Mouse (Mus musculus): Measurements from ENCODE around the gene Zmym4.

Gene Zmym4

DNA sequence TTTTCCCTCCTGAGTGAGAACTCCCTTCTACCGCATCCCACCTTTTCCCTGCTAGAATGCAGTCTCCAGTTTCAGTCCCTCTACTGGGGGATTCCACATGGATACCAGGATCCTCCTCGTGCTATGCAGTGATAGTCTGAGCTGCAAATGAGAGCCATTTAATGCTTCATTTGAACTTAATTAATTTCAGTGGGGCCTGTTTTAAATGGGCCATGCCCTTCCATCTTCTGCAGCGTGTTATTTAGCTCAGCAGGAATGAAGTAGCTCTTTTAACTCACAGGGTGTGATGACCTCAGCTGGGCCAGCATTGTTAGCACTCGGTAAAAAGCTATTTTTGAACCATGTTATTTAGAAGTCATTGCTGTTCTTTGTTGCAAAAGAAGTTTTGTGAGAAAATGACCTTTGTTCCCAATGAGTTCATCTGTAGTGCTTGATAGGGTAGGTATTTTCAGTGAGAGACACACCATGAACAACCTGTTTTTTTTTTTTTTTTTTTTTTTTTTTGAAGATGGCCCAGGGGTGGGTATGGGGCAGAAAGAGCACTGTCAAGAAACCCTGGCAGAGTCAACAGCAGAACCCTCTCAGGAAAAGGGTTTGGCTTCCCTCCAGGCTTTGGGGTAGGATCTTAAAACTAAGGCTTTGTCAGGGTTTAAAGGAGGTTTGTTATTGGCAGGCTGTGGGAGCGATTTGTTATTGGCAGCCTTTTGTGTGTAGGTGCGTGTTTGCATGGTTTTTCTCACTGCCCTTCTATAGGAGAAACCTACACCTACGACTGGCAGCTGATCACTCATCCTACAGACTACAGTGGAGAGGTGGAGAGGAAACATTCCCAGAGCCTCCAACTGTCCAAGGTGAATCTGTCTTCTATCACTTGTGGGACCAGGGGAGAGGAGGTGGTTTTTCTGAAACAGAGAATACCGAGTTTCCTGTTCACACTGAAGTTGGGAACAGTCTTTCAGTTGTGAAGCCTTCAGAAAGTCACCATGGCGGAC lies 144.7 kb downstream of the Zmym4 start:
- peak; percentile 54 for DNase-seq (ENCODE audit: low spot score)

DNA sequence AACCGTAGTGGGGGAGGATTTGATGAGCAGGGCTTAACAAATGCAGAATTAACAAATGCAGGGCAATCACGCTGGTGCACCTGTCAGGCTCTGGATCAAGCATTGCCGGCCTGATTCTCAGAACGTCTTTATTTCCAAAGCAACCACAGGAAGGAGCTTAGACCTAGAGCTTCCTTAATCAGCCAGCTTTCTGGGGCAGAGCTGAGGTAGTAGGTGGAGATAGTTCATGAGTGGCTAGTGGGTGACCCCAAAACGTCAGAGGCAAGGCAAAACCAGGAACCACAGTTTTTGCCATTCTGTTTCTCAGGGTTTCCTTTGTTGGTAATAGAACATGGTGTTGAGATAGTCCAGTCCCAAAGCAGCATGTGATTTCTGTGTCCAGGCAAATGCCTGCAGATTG lies 153.1 kb downstream of the Zmym4 start:
- DNase-seq (ENCODE audit: low spot score): no peak

DNA sequence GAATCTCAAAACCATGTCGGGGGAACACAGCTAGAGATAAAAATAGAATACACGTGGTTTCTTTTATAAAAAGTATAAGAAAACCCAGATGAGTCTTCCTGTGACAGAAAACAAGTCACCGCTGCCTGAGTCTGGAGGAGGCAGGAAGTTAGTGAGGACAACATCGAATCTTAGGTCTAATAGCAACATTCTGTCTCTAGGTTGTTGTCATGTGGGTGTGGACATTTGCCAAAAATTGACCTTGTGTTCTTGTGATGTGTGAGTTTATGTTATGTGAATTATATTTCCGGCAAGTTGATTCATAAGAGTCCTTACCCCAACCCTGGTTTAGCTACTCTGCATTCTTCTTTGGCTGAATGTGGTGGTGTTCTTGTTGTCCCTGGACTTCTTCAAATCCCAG lies 154.7 kb downstream of the Zmym4 start:
- DNase-seq (ENCODE audit: low spot score): no peak

Data from adipocyte (in vitro differentiated cells).